Mouse (Mus musculus) cerebellum, postnatal 25 days (tissue): ENCODE measurements around the gene Rtp4.

Source experiments
- DNase-seq, 2 experiments: peaks; one replicate each; pipeline ENCODE4 v3.0.0; 2021; ENCODE audit warnings: mixed read lengths in 2 of 2

Gene Rtp4

GRCm38 (mm10) chr16:23515766-23516165, 4.3 kb upstream of the Rtp4 start:
- DNase-seq, result peak in 1 of 2 experiments; percentile 31

DNA sequence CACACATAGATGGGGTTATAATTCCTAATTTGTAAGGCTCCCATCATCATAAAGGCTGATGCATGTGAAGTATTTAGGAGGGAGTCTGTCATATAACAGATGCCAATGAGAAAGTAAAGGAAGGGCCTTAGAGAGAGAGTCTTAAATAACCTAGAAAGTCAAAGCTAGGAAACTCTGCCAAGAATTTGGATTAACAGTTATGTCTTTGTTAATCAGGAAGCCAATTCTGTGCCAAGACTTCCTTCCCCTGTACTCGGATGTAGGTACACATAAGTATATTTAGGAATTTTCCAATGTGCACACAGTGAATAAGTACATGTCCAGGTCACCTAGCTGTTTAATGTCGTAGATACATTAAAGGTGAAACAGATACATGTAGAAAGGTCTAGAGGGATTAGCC, 3.5 kb upstream of the Rtp4 start:
- no peak for DNase-seq

DNA sequence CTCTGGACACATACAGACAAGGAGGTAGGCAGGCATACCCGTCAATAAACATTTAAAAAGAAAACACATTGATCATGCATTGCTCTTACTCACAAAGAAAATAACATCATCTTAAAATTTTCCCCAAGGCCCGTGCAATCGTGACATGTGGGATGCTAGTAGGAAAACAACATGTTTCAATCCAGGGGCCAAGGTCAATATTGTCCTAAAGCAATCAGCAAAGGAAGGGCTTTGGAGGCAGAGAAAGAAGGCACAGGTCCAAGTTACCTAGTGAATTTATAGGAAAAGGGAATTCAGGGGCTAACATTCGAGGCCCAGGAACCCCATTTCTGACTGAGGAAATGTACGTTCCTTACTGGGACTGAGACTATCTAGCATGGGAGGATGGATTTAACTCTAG, 2.9 kb upstream of the Rtp4 start:
- no peak for DNase-seq

DNA sequence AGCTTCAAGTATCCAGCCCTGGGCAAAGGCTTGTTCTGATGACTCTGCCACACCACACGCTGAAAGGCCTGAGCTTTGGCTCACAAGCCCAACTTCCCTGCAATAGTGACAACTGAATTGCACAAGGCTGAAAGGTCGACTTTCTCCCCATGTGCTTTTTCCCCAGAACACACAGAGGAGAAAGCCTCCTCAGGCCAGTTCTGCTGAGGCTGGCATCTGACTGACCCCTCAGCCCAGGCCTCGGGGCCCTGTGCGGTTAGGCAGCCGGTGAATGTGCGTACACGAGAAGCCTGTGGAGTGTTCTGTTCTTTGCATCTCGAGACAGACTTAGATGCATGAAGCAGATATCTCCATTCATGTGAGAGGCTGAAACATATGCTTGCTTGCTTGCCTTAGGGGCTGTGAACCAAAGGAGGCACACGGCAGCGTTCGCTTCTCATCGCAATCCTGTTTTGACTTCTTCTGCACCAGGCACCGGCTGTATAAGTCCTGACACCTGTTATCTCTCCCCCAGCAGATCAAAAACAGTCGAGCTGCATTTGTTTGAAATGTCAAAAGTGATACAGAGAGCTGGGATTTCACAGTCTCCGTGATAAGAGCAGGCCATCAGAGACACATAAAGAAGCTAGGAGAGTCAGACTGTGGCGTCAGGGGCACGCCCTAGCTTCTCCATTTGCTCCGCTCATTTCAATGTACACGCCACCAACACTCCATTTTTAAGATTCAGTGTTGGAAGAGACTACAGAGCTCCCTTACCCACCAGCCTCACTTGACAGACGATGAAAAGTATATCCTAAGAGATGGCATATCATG, 2.1 kb upstream of the Rtp4 start:
- DNase-seq, result no peak

- peak in 1 of 2 experiments; percentile 26 for DNase-seq
Observed at GRCm38 (mm10) chr16:23518567-23519369, 1.3 kb upstream of the Rtp4 start.

DNA sequence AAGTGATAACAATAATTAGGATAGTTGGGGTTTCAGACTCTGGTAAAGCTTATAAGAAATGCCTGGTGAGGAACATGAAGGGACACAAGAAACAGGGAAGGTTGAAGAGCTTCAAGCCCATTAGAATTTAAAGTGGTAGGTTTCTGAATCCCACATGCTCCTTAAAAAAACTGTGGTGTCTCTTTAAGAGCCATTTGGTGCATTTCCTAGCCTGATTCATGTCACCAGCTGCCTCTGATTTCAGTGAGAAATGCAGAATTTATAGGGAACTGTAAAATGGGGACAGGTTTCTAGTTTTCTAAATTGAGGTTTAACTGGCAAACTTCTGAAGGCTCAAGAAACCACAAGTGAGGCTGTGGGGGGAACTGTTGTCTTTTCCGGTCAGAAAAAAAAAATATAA, 320 bp upstream of the Rtp4 start:
- no peak for DNase-seq

- no peak for DNase-seq
Observed at GRCm38 (mm10) chr16:23521092-23521491, 1.0 kb downstream of the Rtp4 start.

DNA sequence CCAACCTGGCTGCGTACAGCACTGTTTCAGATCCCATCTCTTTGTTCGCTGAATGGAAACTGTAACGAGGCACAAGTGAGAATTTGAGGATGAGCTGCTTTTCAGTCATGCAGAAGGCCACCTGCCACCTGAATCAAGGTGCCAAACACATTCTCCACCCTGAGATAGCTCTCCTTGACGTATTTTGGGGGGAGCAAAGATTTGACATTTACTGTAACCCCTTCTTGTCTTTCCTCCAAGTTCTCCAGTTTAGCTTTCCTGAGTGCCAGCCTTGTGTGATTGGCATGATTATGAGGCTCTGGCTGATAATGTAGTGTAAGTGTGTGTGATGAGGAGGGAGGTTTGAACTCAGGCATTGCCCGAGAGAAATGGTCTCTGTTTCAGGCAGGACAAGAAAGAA, 2.0 kb downstream of the Rtp4 start:
- DNase-seq, result no peak

- DNase-seq, result no peak
Observed at GRCm38 (mm10) chr16:23529186-23529585, 9.1 kb downstream of the Rtp4 start.

DNA sequence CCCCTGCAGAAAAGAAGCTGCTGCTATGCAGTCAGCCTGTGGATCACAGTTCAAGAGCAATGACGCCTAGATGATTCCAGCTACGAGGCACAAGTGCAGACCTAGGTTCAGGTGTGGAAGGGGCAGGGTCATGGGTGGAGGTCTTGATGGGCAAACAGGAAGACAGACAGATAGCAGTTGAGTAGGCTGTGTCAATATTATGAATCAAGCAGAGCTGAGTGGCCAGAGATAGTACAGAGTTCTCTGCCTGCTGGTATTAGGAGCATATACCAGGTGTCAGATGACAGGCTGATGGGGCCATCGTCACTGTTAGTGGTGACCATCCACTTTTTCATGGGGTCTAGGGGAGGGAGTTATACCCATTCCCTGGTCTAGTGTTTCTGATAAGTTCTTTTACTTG, 13.6 kb downstream of the Rtp4 start:
- no peak for DNase-seq

DNA sequence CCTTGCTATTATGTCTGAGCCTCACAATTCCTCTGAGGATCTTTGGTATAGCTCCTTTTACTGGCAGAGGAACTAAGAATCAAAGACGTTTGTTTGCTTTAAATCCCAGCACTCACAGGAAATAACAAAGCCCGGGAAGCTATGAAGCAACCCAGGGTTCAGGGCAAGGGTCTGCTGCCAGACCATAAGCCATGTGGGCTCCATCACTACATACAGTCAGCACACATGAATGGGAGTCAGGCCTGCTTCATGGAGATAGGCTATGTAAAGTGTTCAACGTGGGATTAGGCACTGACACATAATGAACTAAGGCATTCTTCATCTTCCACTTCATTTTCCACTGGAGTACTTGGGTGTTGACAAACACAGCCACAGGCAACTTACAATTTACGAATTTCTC, 21.0 kb downstream of the Rtp4 start:
- no peak for DNase-seq

GRCm38 (mm10) chr16:23542866-23543265, 22.8 kb downstream of the Rtp4 start:
- DNase-seq, result no peak

GRCm38 (mm10) chr16:23544361-23544760, 24.3 kb downstream of the Rtp4 start:
- no peak for DNase-seq

DNA sequence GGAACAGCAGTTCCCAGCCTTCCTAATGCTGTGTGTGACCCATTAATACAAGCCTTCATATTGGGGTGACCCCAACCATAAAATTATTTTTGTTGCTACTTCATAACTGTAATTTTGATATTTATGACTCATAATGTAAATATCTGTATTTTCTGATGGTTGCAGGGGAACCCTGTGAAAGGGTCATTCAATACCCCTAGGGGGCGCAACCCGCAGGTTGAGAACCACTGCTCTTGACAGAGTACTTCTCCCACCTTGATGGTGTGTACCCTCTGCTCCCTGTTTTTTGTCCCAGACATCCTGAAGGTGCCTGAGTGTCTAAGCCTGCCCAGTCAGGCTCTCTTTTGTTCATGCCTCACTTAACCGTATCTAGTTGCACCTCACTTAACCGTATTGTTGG, 27.7 kb downstream of the Rtp4 start:
- DNase-seq, result peak in 1 of 2 experiments; percentile 9

DNA sequence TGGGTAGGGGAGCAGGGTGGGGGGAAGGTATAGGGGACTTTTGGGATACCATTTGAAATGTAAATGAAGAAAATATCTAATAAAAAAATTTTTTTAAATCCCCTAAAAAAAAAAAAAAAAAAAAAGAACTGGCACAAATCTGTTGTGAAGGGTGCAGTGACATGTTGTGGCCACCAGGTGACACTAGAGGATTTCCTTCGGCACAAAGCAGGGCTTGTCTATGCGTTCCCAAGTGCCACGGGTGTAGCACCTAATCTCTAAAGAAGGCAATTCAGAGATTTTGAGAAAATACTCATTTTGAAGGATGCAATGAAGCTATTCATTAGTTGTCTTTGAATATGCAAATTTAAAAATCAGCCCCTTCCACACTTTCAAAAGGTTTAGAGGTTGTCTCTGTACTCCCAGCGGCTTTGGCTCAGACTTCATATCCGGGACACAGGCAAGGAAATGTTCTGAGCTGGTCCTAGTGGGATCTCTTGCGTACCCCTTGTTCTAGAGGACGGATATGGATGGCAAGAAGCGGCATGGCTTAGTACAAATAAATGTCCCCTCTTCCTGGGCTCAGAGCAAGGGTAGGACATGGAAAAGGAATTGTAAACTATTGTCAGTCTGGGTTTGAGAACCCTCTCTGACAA, 30.4 kb downstream of the Rtp4 start:
- DNase-seq, result peak; percentile 59 to 78

DNA sequence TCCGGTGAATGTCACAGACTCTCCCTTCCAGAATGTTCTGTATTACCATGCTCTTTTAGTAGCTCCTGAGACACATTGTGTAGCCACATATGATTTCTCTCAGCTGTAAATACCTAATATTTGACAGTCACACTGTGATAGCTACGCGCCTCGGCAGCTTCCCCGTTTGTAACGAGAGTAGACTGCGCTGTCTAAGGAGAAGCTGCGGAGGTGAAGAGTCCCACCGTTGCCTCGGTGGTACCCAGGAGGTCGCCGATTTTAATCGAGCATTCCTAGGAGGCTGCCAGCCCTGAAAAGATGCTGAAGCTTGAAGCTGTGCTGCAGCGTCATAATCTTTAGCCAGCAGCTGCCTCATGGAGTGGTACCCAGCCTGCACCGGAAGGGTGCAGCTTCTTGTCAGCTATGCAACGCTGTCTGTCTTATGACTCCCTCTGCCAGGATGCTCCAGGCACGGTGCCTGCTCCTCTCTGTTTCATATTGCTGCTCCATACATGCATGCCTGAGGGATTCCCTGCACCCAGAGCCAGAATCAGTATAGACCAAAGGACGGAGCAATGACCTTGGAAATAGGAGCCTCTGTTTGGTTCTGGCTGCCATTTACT, 31.0 kb downstream of the Rtp4 start:
- DNase-seq, result no peak

DNA sequence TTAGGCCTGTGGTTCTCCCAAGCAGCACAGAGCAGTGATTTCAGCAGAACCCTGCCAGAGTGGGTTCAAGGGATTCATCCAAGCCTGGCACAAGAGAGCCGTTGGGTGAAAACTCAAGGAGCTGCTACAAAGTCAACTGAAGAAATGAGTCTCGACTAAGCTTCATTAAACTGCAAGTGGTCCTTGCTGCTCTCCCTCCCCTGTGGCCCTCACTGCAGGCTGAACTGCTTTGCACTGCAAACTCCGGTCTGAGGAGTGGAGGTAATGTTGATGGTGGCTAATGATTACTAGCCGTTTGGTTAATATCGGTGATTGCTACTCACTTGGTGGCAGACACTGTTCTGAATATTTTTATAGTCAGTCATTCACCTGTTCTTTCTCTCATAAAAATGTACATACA, 34.6 kb downstream of the Rtp4 start:
- DNase-seq, result no peak

DNA sequence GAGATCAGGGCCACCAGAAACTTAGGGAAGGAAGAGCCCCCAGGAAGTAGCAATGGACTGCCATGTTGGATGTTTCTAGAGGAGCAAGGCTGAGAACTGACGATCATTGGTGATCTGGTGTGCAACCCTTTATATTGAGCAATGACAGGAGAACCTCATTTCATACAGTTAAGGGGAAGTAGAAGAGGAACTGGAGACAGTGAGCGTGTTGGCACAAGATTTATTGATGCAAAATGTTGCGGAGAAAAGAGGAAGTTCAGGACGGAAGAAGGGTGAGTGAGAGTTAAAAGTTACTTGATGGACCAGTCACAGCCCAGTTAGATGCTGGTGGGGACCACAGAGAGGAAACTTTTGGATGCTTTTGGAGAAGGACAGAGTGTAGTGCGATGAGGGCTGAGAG, 37.1 kb downstream of the Rtp4 start:
- DNase-seq, result no peak

- no peak for DNase-seq
Observed at GRCm38 (mm10) chr16:23557669-23558068, 37.6 kb downstream of the Rtp4 start.

DNA sequence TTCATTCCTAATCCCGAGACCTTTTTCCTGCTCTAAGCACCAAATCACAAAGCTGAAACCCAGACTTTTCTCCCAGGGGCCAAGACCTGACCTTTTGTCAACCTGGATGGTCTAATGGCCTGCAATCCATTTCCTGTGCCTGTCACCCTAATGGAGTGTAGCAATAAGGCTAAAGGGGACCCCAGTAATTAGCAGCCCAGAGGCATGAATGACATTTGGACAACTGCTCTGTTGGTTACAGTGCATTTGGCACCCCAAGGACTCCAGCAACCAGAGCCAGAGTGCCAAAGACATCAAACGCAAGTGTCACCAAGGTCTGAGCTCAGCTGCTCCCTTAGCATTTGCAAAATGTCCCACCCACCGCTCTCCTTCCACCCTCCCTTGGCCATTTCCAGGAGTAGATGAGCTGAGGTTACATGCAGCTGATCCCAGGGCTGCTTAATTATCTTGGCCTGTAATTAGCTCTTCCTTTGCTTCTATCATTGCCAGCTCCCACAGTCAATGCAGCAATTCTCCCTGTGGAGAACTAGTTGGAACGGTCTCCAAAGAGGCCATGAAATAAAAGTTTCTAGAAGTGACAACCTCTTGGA, 48.4 kb downstream of the Rtp4 start:
- no peak for DNase-seq

- peak in 1 of 2 experiments; percentile 11 for DNase-seq
Observed at GRCm38 (mm10) chr16:23574561-23574960, 54.5 kb downstream of the Rtp4 start.
